Mouse (Mus musculus) midbrain, postnatal 0 days (tissue): ENCODE measurements at regions not wholly inside any gene's neighbourhood (a gene's known extent, or its start where the extent isn't known, plus 50 kb on each side); places are given as distances from the start of the nearest gene placed in this dataset.
A peak's percentile ranks its signal among the peaks of the same experiment; 100 is the strongest.

Source experiments
- ATAC-seq: fragments of 200-750 bp; cut with Nextera tagmentation; 2 replicates; pipeline ENCODE4 v1.8.0; 2017; ENCODE audit warnings: moderate number of reproducible peaks, mild to moderate bottlenecking, moderate TSS enrichment, moderate library complexity; ENCODE audit not compliant: low FRiP score
- DNase-seq: peaks from one replicate; pipeline ENCODE4 v3.0.0-alpha.2; 2015; ENCODE audit warnings: low spot score
- H3K27ac ChIP-seq: fragments of 300-500 bp; sonication (generic); 2 replicates; pipeline ENCODE4 v1.5.1; 2014; ENCODE audit warnings: low read depth, mild to moderate bottlenecking, low read length, mixed read lengths
- H3K27me3 ChIP-seq: fragments of 300-500 bp; sonication (generic); 2 replicates; pipeline ENCODE4 v1.6.1; 2014; ENCODE audit warnings: low read length, control low read depth, mixed read lengths; ENCODE audit not compliant: insufficient read depth
- H3K36me3 ChIP-seq: fragments of 300-500 bp; sonication (generic); 2 replicates; pipeline ENCODE4 v1.6.1; 2014; ENCODE audit warnings: low read length, control low read depth, mixed read lengths; ENCODE audit not compliant: insufficient read depth
- H3K4me1 ChIP-seq: fragments of 300-500 bp; sonication (generic); 2 replicates; pipeline ENCODE4 v1.6.1; 2014; ENCODE audit warnings: mild to moderate bottlenecking, control low read depth, antibody characterized with exemption, low read length, mixed read lengths; ENCODE audit not compliant: insufficient read depth
- H3K4me2 ChIP-seq: fragments of 300-500 bp; sonication (generic); 2 replicates; pipeline ENCODE4 v1.6.1; 2014; ENCODE audit warnings: low read depth, mild to moderate bottlenecking, low read length, mixed read lengths; ENCODE audit not compliant: poor library complexity, severe bottlenecking
- H3K4me3 ChIP-seq: fragments of 300-500 bp; sonication (generic); 2 replicates; pipeline ENCODE4 v1.5.1; 2014; ENCODE audit warnings: low read depth, mild to moderate bottlenecking, low read length, moderate library complexity
- H3K9ac ChIP-seq: fragments of 300-500 bp; sonication (generic); replicated peaks from 2 replicates; pipeline ENCODE4 v1.6.1; 2014; ENCODE audit warnings: mild to moderate bottlenecking, low read length, moderate library complexity, mixed read lengths; ENCODE audit not compliant: poor library complexity, severe bottlenecking
- H3K9me3 ChIP-seq: fragments of 300-500 bp; sonication (generic); 2 replicates; pipeline ENCODE4 v1.6.1; 2016; ENCODE audit warnings: low read length, control low read depth
- CTCF ChIP-seq: IDR thresholded peaks from 2 replicates; pipeline ENCODE4 v1.5.1; 2016; ENCODE audit warnings: antibody characterized with exemption, mild to moderate bottlenecking
- WGBS: fragments of 180-500 bp; shearing (Covaris S2); extraction: QIAGEN DNeasy Blood & Tissue Kit; methylation state at CpG from one replicate; pipeline ENCODE4 v1.1.7; 2014; 5-methylcytosine and 5-hydroxymethylcytosine counted together

DNA sequence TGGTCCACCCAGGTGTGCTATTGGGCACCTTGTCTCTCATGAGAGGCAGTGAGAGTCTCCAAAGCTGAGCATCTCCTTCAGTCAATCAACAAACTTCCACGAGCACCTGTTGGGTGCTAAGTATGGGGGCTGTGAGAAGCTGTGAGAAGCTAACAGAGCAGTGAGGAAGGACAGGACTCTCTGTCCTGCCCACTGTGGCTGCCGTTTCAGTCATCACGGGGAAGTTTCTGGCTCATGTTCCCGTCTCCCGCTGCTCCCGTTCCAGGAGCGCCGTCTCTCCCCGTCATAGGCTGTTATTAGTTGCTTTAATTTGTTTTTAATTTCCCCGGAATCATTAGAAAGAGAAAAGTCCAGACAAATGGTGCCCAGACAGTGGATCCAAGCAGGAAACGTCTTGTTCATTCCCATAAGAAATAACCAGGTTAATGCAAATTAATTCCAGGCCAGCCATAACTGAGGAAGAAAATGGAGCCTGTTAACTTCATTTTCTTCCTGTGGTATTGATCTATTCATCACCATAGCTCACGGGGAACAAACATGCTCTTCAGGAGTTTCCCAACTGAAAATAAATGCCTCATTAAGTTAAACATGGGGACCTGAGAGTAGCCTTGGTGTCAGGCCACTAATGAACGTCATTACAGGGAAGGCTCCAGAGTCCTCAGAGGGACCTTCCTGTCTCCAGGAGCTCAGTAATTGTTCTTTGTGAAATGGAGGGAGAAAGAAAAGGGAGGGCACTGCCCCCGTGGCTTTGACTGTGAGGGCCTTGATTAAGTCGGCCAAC is 70.3 kb downstream of the Matn1 start:
- Histone ChIP-seq H3K36me3 (no peaks in the 10 kb centered on the region), H3K4me1 (peaks cover 3% of the 10 kb centered on the region; the same call in 1 of the 2 replicates), H3K9ac (no peak overlapping the region), H3K4me2 (no peak overlapping the region), H3K9me3 (no peaks in the 10 kb centered on the region), H3K27ac (no peak overlapping the region), H3K4me3 (no peak overlapping the region), H3K27me3 (no peaks in the 10 kb centered on the region)
- no peak for TF ChIP-seq CTCF
- ATAC-seq (no peak), DNase-seq (peak; percentile 64)
- WGBS: 42% methylated on average over 15 of the region's 15 CpGs

DNA sequence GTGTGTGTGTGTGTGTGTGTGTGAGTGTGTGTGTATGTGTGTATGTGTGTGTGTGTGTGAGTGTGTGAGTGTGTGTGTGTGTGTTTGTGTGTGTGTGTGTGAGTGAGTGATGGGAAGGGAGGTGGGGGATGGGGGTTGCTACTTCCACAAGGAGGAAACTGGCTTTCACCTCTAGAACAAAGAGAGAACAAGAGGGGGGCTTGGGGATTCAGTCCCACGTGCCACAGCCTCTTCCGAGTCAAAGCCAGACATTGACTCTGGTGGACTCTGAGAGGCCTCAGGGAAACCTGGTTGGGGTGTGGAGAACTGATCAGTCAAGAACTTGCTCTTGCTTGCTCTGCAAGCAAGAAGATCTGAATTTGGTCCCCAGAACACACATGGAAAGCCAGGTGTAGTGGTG is 71.0 kb downstream of the Matn1 start:
- H3K9ac ChIP-seq: no peak overlapping the region
- 25% methylated on average over 2 of the region's 2 CpGs for WGBS
- ATAC-seq (no peak), DNase-seq (no peak)
- no peak overlapping the region for H3K27ac ChIP-seq
- H3K27me3 ChIP-seq: no peaks in the 10 kb centered on the region
- H3K4me2 ChIP-seq: no peak overlapping the region
- TF ChIP-seq CTCF: no peak
- H3K4me3 ChIP-seq: no peak overlapping the region
- no peaks in the 10 kb centered on the region for H3K36me3 ChIP-seq
- H3K9me3 ChIP-seq: no peaks in the 10 kb centered on the region
- peaks cover 3% of the 10 kb centered on the region; the same call in 1 of the 2 replicates for H3K4me1 ChIP-seq

DNA sequence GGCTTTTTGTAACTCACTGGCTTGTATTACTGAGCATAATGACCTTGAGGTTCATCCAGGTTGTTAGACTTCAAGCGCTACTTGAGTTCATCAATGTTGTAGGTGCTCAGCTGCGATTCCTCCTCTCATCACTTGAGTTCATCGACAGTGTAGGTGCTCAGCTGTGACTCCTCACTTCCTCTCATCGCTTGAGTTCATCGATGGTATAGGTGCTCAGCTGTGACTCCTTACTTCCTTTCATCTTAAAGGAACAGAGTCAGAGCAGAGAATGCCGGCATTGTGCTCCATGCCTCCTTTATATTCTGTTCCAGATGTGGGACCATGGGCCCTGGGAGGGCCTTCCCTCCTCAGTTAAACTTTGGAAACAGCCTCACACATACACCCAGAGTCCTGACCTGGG is 79.4 kb downstream of the Matn1 start:
- no peak for TF ChIP-seq CTCF
- no peak overlapping the region for H3K9ac ChIP-seq
- no peaks in the 10 kb centered on the region for H3K36me3 ChIP-seq
- H3K9me3 ChIP-seq: 0 out of 2 replicates have a peak, but pooled peaks cover 3% of the 10 kb centered on the region
- no peak for ATAC-seq
- no peaks in the 10 kb centered on the region for H3K4me1 ChIP-seq
- no peak overlapping the region for H3K4me3 ChIP-seq
- no peak overlapping the region for H3K27ac ChIP-seq
- no peak overlapping the region for H3K4me2 ChIP-seq
- 55% methylated on average over 6 of the region's 6 CpGs for WGBS
- no peaks in the 10 kb centered on the region for H3K27me3 ChIP-seq
- DNase-seq: peak; percentile 42

DNA sequence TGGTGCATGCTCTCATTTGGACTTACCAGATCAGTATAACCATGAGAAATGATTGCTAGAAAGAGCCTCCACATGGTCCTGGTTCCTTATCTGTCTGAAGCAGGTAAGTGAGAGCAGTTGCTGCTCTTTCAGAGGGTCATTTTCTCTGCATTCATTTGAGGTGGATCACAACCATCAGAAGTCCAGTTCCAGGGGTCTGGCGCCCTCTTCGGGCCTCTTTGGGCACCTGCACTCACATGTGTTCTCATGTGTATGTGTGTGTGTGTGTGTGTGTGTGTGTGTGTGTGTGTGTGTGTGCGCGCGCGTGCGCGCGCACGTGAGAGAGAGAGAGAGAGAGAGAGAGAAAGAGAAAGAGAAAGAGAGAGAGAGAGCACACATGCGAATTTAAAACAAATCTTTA is 92.1 kb downstream of the Matn1 start:
- no peaks in the 10 kb centered on the region for H3K9me3 ChIP-seq
- ATAC-seq: no peak
- H3K9ac ChIP-seq: no peak overlapping the region
- no peak for DNase-seq
- peaks cover 8% of the 10 kb centered on the region for H3K4me1 ChIP-seq
- TF ChIP-seq CTCF: peak; percentile 56
- no peaks in the 10 kb centered on the region for H3K36me3 ChIP-seq
- H3K4me2 ChIP-seq: no peak overlapping the region
- 90% methylated on average over 9 of the region's 11 CpGs for WGBS
- H3K27me3 ChIP-seq: no peaks in the 10 kb centered on the region
- no peak overlapping the region for H3K27ac ChIP-seq
- no peak overlapping the region for H3K4me3 ChIP-seq

DNA sequence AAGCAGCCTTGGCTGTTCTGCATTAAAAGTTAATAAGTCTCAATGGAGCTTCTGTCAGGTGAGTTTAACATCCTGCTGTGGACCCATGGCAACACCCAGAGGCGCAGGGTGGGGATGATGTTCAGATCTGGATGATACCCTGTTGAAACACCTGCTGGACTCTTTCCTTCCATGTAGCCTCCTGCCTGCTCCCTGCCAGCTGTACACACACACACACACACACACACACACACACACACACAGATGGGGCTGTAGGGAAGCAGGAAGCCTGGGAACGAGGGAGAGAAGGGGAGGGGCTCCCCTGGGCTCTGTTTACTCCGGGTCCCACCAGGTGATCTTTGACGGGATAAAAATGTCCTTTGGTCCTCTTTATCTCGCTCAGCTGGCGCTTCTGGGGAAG is 93.0 kb downstream of the Matn1 start:
- Histone ChIP-seq H3K4me3 (no peak overlapping the region), H3K9ac (no peak overlapping the region), H3K4me2 (no peak overlapping the region), H3K27me3 (no peaks in the 10 kb centered on the region), H3K9me3 (no peaks in the 10 kb centered on the region), H3K27ac (peak overlapping the region; percentile 3; the same call in 1 of the 2 replicates), H3K36me3 (no peaks in the 10 kb centered on the region), H3K4me1 (peaks cover 8% of the 10 kb centered on the region)
- TF ChIP-seq CTCF: no peak
- DNase-seq: no peak
- ATAC-seq: 0 out of 2 replicates have a peak, but pooled peaks have one; percentile 16
- WGBS: 13% methylated on average over 6 of the region's 6 CpGs

DNA sequence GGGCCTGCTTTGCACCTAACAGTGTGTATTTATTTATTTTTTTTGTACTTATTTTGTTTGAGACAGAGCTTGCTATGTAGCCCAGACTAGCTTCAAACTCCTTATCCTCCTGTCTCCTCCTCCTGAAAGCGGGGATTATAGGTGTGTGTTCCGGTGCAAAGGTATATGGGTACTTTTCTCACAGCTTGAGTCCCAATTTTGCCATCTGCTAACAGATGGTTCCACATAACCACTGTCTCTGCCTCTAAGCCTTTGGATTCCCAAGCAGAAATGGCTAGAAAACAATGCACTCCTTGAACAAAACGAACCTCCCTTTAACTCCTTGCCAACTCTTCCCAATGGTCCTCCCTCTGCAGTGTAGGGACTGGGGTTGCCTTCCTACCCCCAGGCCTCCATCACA is 95.5 kb downstream of the Matn1 start:
- Histone ChIP-seq H3K4me1 (peaks cover 8% of the 10 kb centered on the region), H3K4me3 (no peak overlapping the region)
- 61% methylated on average over 3 of the region's 3 CpGs for WGBS

More for the DNA sequence above, 95.5 kb downstream of the Matn1 start:
- DNase-seq: no peak
- H3K4me2 ChIP-seq: no peak overlapping the region
- H3K27ac ChIP-seq: no peak overlapping the region
- no peaks in the 10 kb centered on the region for H3K9me3 ChIP-seq
- TF ChIP-seq CTCF: no peak
- no peak for ATAC-seq
- H3K36me3 ChIP-seq: no peaks in the 10 kb centered on the region
- H3K9ac ChIP-seq: no peak overlapping the region
- H3K27me3 ChIP-seq: no peaks in the 10 kb centered on the region
